Mouse (Mus musculus) neural tube, embryonic 11.5 days (tissue): ENCODE measurements around the gene Acsbg1. TPM values are rescaled to one million over a fixed set of nuclear protein-coding genes. Genes with fewer than 3 reads are reported as not detected.

Experiments used
- ATAC-seq: fragments of 200-750 bp; cut with Nextera tagmentation; 2 replicates; pipeline ENCODE4 v1.8.0; 2017; ENCODE audit warnings: moderate number of reproducible peaks, mild to moderate bottlenecking, moderate TSS enrichment, moderate library complexity; ENCODE audit not compliant: insufficient read depth, low FRiP score, low TSS enrichment
- DNase-seq: peaks from one replicate; pipeline ENCODE4 v3.0.0-alpha.2; 2015; ENCODE audit warnings: low spot score
- H3K27ac ChIP-seq: fragments of 300-500 bp; sonication (generic); 2 replicates; pipeline ENCODE4 v1.5.1; 2014; ENCODE audit warnings: low read depth, mild to moderate bottlenecking, low read length
- H3K27me3 ChIP-seq: fragments of 300-500 bp; sonication (generic); 2 replicates; pipeline ENCODE4 v1.6.1; 2014; ENCODE audit warnings: mild to moderate bottlenecking, low read length, mixed read lengths; ENCODE audit not compliant: control insufficient read depth, insufficient read depth
- H3K36me3 ChIP-seq: fragments of 300-500 bp; sonication (generic); 2 replicates; pipeline ENCODE4 v1.6.1; 2014; ENCODE audit warnings: mild to moderate bottlenecking, low read length, moderate library complexity, mixed read lengths; ENCODE audit not compliant: control insufficient read depth, insufficient read depth
- H3K4me1 ChIP-seq: fragments of 300-500 bp; sonication (generic); 2 replicates; pipeline ENCODE4 v1.6.1; 2014; ENCODE audit warnings: low read length, mixed read lengths; ENCODE audit not compliant: control insufficient read depth, insufficient read depth
- H3K4me2 ChIP-seq: fragments of 300-500 bp; sonication (generic); 2 replicates; pipeline ENCODE4 v1.6.1; 2014; ENCODE audit warnings: low read depth, mild to moderate bottlenecking, moderate library complexity
- H3K4me3 ChIP-seq: fragments of 300-500 bp; sonication (generic); 2 replicates; pipeline ENCODE4 v1.5.1; 2014; ENCODE audit warnings: low read depth, low read length
- H3K9ac ChIP-seq: fragments of 300-500 bp; sonication (generic); 2 replicates; pipeline ENCODE4 v1.6.1; 2014; ENCODE audit warnings: mild to moderate bottlenecking, low read length
- H3K9me3 ChIP-seq: fragments of 300-500 bp; sonication (generic); 2 replicates; pipeline ENCODE4 v1.6.1; 2016; ENCODE audit warnings: low read length; ENCODE audit not compliant: control insufficient read depth
- WGBS: fragments of 180-500 bp; shearing (Covaris S2); extraction: QIAGEN DNeasy Blood & Tissue Kit; methylation state at CpG from one replicate; pipeline ENCODE4 v1.1.7; 2014; 5-methylcytosine and 5-hydroxymethylcytosine counted together
- polyA plus RNA-seq: library from polyadenylated mRNA; unstranded; fragments of >200 nt; fragmentation: Nextera tagmentation; extraction: Ambion mirVana; gene quantifications from 2 replicates; pipeline ENCODE4 v1.2.1, GENCODE M21; 2014

The Acsbg1 gene
- polyA plus RNA-seq, 1 experiment from 2014 or later, result 7.7 TPM

DNA sequence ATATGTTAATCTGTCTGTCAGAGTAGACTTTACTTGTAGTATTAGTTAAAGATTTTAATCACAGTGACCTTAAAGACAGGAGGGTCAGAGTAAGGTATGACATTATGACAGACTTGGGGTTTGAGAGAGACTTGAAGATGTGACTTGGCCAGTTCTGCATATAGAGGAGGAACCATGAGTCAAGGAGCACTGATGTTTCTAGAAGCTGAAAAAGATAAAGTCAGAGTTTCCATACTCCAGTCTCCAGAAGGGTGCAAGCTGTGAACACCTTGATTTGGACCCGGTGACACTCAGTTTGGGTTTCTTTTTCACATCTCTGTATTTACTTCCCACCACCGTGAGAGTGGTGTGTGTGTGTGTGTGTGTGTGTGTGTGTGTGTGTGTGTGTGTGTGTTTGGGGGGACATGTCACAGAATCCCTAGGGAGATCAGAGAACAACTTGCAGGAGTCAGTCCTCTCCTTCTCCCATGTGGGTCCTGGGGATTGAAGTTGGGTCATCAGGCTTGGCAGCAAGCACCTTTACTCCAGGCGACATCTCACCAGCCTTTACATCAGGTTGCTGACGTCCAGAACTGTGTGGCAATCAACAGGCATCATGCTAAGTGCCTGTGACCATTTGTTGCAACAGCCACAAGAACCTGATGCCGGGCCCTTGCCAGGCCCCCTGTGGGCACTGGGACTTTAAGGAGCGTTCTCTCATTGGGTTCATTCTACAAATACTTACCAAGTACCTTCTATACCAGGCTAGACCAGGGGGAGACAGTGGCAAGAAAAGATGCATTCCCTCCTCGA lies 22.3 kb upstream of the Acsbg1 start:
- Histone ChIP-seq H3K27ac (no peak overlapping the region), H3K9me3 (no peaks in the 10 kb centered on the region), H3K4me1 (no peaks in the 10 kb centered on the region), H3K4me3 (no peak overlapping the region), H3K4me2 (no peak overlapping the region), H3K9ac (no peak overlapping the region), H3K27me3 (no peaks in the 10 kb centered on the region), H3K36me3 (no peaks in the 10 kb centered on the region)
- 69% methylated on average over 7 of the region's 7 CpGs for WGBS
- no peak for ATAC-seq
- no peak for DNase-seq

GRCm38 (mm10) chr9:54682846-54683245 lies 21.2 kb upstream of the Acsbg1 start:
- DNase-seq (no peak), ATAC-seq (no peak)
- Histone ChIP-seq H3K9me3 (no peaks in the 10 kb centered on the region), H3K36me3 (no peaks in the 10 kb centered on the region), H3K4me2 (no peak overlapping the region), H3K9ac (no peak overlapping the region), H3K27me3 (no peaks in the 10 kb centered on the region), H3K4me3 (no peak overlapping the region), H3K4me1 (no peaks in the 10 kb centered on the region), H3K27ac (no peak overlapping the region)
- 92% methylated on average over 4 of the region's 4 CpGs for whole genome bisulfite sequencing

DNA sequence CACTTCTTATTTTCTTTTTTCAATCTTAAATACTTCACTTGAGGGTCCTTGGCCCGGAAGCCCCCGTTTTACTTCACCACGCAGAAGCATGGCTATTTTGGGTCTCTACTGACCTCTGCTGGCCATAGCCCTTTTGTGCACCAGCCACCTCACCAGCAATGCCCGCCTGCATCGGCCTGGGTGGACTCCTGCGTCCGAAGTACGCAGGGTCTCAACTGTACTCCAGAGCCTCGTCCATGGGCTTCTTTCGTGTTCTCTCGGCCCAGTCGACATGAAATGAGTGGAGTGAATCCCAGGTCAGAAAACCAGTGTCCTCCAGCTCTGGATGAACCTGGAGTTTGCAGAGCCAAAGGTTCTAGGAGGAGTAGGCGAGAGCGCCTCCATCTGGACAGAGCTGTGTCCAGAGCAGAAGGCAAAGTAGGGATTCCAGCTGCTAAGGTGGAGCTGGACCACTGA lies 14.9 kb upstream of the Acsbg1 start:
- H3K9me3 ChIP-seq, result no peaks in the 10 kb centered on the region
- WGBS, result 3% methylated on average over 14 of the region's 14 CpGs
- peak; percentile 68; the same call in 1 of the 2 replicates for ATAC-seq
- H3K36me3 ChIP-seq, result no peaks in the 10 kb centered on the region
- no peak overlapping the region for H3K27ac ChIP-seq
- no peaks in the 10 kb centered on the region for H3K27me3 ChIP-seq
- peak overlapping the region; percentile 59 for H3K4me2 ChIP-seq
- 0 out of 2 replicates have a peak overlapping the region, but pooled peaks have one; percentile 30 for H3K9ac ChIP-seq
- DNase-seq, result peak; percentile 88
- H3K4me3 ChIP-seq, result 0 out of 2 replicates have a peak overlapping the region, but pooled peaks have one; percentile 24
- no peaks in the 10 kb centered on the region for H3K4me1 ChIP-seq

DNA sequence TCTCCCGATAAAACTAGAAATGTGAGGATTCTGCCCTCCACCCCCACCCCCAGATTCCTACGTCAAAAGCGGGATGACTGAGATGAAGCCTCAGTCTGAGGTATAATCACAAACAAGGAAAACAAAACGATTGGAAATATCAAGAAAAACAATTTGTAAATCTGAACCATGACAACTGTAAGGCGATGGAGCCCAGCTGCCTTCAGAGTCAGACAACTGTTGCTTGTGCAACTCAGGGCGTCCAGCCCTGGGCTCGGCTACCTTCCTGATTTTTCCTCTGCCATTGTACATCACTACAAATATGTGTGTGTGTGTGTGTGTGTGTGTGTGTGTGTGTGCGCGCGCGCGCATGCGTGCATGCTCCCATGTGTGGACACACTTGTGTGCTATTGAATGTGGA lies 12.2 kb upstream of the Acsbg1 start:
- Histone ChIP-seq H3K9me3 (no peaks in the 10 kb centered on the region), H3K4me1 (no peaks in the 10 kb centered on the region), H3K9ac (no peak overlapping the region), H3K27me3 (no peaks in the 10 kb centered on the region), H3K27ac (no peak overlapping the region), H3K36me3 (no peaks in the 10 kb centered on the region), H3K4me3 (no peak overlapping the region), H3K4me2 (no peak overlapping the region)
- ATAC-seq, result no peak
- no peak for DNase-seq
- WGBS, result 89% methylated on average over 13 of the region's 13 CpGs

- Histone ChIP-seq H3K36me3 (no peaks in the 10 kb centered on the region), H3K4me3 (no peak overlapping the region), H3K27me3 (no peaks in the 10 kb centered on the region), H3K4me2 (no peak overlapping the region), H3K9ac (no peak overlapping the region), H3K4me1 (no peaks in the 10 kb centered on the region), H3K27ac (no peak overlapping the region), H3K9me3 (no peaks in the 10 kb centered on the region)
- ATAC-seq (no peak), DNase-seq (no peak)
- WGBS, result 90% methylated on average over 3 of the region's 3 CpGs
Observed at GRCm38 (mm10) chr9:54671962-54672361, 10.3 kb upstream of the Acsbg1 start.

GRCm38 (mm10) chr9:54668455-54668854 lies 6.8 kb upstream of the Acsbg1 start:
- Histone ChIP-seq H3K4me2 (no peak overlapping the region), H3K27ac (no peak overlapping the region), H3K9me3 (no peaks in the 10 kb centered on the region), H3K4me3 (no peak overlapping the region), H3K4me1 (no peaks in the 10 kb centered on the region), H3K27me3 (no peaks in the 10 kb centered on the region), H3K9ac (no peak overlapping the region), H3K36me3 (no peaks in the 10 kb centered on the region)
- DNase-seq, result no peak
- 70% methylated on average over 4 of the region's 4 CpGs for WGBS
- ATAC-seq, result no peak

DNA sequence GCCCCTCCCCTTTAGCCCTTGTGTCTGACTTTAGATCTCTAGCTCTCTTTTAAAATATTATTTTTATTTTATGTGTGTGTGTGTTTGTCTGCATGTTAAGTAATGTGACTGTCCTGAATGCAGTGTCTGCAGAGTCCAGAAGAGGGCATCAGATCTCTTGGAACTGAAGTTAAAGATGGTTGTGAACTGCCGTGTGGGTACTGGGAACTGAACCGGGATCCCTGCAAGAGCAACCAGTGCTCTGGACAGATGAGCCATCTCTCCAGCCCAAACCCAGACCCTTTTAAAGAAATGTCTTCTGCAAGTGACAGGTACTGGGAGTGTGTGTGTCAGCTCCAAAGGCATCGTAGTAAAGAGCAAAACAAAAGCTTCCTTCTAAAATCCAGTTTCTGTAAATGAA lies 4.4 kb upstream of the Acsbg1 start:
- 93% methylated on average over 3 of the region's 3 CpGs for WGBS
- no peak overlapping the region for H3K27ac ChIP-seq
- no peaks in the 10 kb centered on the region for H3K36me3 ChIP-seq
- DNase-seq (no peak), ATAC-seq (no peak)
- H3K9me3 ChIP-seq, result no peaks in the 10 kb centered on the region
- H3K4me1 ChIP-seq, result peaks cover 9% of the 10 kb centered on the region; the same call in 1 of the 2 replicates
- H3K4me2 ChIP-seq, result no peak overlapping the region
- H3K4me3 ChIP-seq, result no peak overlapping the region
- H3K9ac ChIP-seq, result no peak overlapping the region
- H3K27me3 ChIP-seq, result no peaks in the 10 kb centered on the region

- no peak for DNase-seq
- Histone ChIP-seq H3K9ac (no peak overlapping the region), H3K9me3 (no peaks in the 10 kb centered on the region), H3K4me2 (no peak overlapping the region), H3K36me3 (no peaks in the 10 kb centered on the region), H3K27ac (no peak overlapping the region), H3K27me3 (no peaks in the 10 kb centered on the region), H3K4me1 (peaks cover 9% of the 10 kb centered on the region; the same call in 1 of the 2 replicates), H3K4me3 (no peak overlapping the region)
- 84% methylated on average over 9 of the region's 9 CpGs for WGBS
- no peak for ATAC-seq
Observed at GRCm38 (mm10) chr9:54664358-54664757, 2.7 kb upstream of the Acsbg1 start.

- no peak overlapping the region for H3K4me3 ChIP-seq
- ATAC-seq, result no peak
- H3K9me3 ChIP-seq, result no peaks in the 10 kb centered on the region
- H3K4me2 ChIP-seq, result no peak overlapping the region
- H3K27me3 ChIP-seq, result no peaks in the 10 kb centered on the region
- no peak overlapping the region for H3K9ac ChIP-seq
- no peak overlapping the region for H3K27ac ChIP-seq
- DNase-seq, result no peak
- 84% methylated on average over 6 of the region's 6 CpGs for WGBS
- peaks cover 9% of the 10 kb centered on the region; the same call in 1 of the 2 replicates for H3K4me1 ChIP-seq
- no peaks in the 10 kb centered on the region for H3K36me3 ChIP-seq
Observed at GRCm38 (mm10) chr9:54658773-54659172, 2.9 kb downstream of the Acsbg1 start.
